Mouse (Mus musculus): ENCODE data around the gene Card14.
A peak's percentile ranks its signal among the peaks of the same experiment; 100 is the strongest.
"Not testable (repeated sequence)": the region's sequence is repeated elsewhere in the genome, so short reads cannot be mapped to it uniquely, and the experiment has no call there.

The Card14 gene

GRCm38 (mm10) chr11:119355443-119356385, 48.1 kb downstream of the Card14 start, which contains the start of the genes Sgsh and Slc26a11:
Gene Sgsh, minus strand, starts transcription at chr11:119355536.
Gene Slc26a11, plus strand, starts transcription at chr11:119355557.
- peak; percentile 92 for DNase-seq (ENCODE audit: low spot score)

- no peak for DNase-seq (ENCODE audit: low spot score)
These were observed 51.5 kb downstream of the Card14 start for GRCm38 (mm10) chr11:119359089-119359488.

- DNase-seq (ENCODE audit: low spot score) = no peak
These were observed 55.4 kb downstream of the Card14 start for GRCm38 (mm10) chr11:119362769-119363533.

GRCm38 (mm10) chr11:119363534-119364145, 56.1 kb downstream of the Card14 start:
- peak; percentile 76 for DNase-seq (ENCODE audit: low spot score)

- DNase-seq (ENCODE audit: low spot score) = no peak
These were observed 67.9 kb downstream of the Card14 start for GRCm38 (mm10) chr11:119375425-119375824.

- DNase-seq (ENCODE audit: low spot score) = no peak
These were observed 69.8 kb downstream of the Card14 start for GRCm38 (mm10) chr11:119377326-119377725.

GRCm38 (mm10) chr11:119378551-119378950, 71.0 kb downstream of the Card14 start:
- no peak for DNase-seq (ENCODE audit: low spot score)

GRCm38 (mm10) chr11:119381631-119382337, 74.2 kb downstream of the Card14 start:
- DNase-seq (ENCODE audit: low spot score) = no peak

GRCm38 (mm10) chr11:119382338-119382850, 74.8 kb downstream of the Card14 start:
- DNase-seq (ENCODE audit: low spot score) = no peak

GRCm38 (mm10) chr11:119384904-119385303, 77.3 kb downstream of the Card14 start:
- peak; percentile 50 for DNase-seq (ENCODE audit: low spot score)

- DNase-seq (ENCODE audit: low spot score) = no peak
These were observed 78.7 kb downstream of the Card14 start for GRCm38 (mm10) chr11:119386306-119386705.

GRCm38 (mm10) chr11:119387273-119387672, 79.7 kb downstream of the Card14 start:
- DNase-seq (ENCODE audit: low spot score) = not testable (repeated sequence)

- peak; percentile 77 for DNase-seq (ENCODE audit: low spot score)
These were observed 82.3 kb downstream of the Card14 start for GRCm38 (mm10) chr11:119389851-119390270.

- peak; percentile 82 for DNase-seq (ENCODE audit: low spot score)
These were observed 83.0 kb downstream of the Card14 start for GRCm38 (mm10) chr11:119390271-119391231.

- peak; percentile 14 for DNase-seq (ENCODE audit: low spot score)
These were observed 83.9 kb downstream of the Card14 start for GRCm38 (mm10) chr11:119391386-119392000.

- DNase-seq (ENCODE audit: low spot score) = peak; percentile 88
These were observed 84.5 kb downstream of the Card14 start for GRCm38 (mm10) chr11:119392001-119392614.

GRCm38 (mm10) chr11:119392800-119393482, 85.4 kb downstream of the Card14 start, which contains the start of gene Rnf213:
Gene Rnf213, plus strand, starts transcription at chr11:119393100.
- DNase-seq (ENCODE audit: low spot score) = peak; percentile 69

- DNase-seq (ENCODE audit: low spot score) = no peak
These were observed 85.9 kb downstream of the Card14 start for GRCm38 (mm10) chr11:119393483-119393804.

- DNase-seq (ENCODE audit: low spot score) = no peak
These were observed 86.6 kb downstream of the Card14 start for GRCm38 (mm10) chr11:119394210-119394609.
